Mouse (Mus musculus): Measurements from ENCODE around the gene Fbxl18.
"Not testable (repeated sequence)": the region's sequence is repeated elsewhere in the genome, so short reads cannot be mapped to it uniquely, and the experiment has no call there.

The Fbxl18 gene

DNA sequence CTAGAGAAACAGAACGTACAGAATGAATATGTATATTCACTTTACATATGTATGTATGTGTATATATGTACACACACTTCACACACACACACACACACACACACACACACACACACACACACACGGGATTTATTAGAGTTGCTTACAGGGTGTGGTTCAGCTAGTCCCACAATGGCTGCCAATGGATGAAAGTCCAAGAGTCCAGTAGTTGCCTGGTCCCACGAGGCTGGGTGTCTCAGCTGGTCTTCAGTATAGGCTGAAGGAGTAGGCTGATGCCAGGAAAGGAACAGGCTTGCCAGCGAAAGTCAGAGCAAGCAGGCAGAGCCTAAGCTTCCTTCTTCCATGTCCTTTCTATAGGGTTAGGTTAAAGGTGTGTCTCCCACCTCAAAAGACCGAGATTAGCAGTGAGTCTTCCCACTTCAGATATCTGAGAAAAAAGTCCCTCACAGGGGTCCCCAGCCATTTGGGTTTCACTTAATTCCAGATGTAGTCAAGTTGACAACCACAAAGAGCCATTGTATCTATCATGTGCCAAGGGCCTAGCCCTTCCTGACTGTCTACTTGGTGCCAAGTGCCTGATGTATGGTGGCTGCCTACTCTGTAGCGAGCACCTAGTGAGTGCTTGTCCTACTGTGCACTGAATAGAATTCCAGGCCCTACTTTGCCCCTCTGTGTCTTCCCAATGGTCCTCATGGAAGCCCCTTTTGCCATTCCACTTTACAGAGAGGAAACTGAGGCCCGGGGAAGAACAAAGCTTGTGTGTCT lies 44.1 kb downstream of the Fbxl18 start:
- in situ Hi-C loops (cut with MboI; ENCODE audit: low pct_unique_long_range_greater_than_20kb in 1 of 2, low sequenced_read_pairs in 2 of 2, unreplicated experiment in 1 of 2) = loop anchor here (5.0 to 25.0 kb wide), 5 partner anchors 104 to 364 kb away; no protein-coding TSS in a partner anchor

DNA sequence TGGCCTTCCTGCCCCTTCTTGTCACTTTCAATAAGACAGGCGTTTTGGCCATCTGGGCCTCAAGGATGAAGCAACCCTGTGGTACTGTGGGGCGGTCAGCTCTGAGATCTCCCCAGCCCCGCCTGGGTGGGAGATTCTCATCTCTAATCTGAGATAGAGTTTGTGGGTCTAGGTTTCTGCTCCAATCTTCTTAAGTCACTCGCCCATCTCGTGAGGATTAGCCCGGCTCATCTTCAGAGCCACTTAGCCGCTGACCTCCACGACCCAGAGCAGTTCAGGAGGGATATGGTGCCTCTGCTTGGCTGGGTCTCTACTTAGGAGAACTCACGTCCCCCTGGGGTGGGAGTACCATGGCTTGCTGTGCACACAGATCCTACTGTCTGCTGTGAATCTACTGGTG lies 44.7 kb downstream of the Fbxl18 start:
- in situ Hi-C loops (cut with MboI; ENCODE audit: low pct_unique_long_range_greater_than_20kb in 1 of 2, low sequenced_read_pairs in 2 of 2, unreplicated experiment in 1 of 2) = loop anchor here (5.0 to 25.0 kb wide), 5 partner anchors 103 to 363 kb away; no protein-coding TSS in a partner anchor

DNA sequence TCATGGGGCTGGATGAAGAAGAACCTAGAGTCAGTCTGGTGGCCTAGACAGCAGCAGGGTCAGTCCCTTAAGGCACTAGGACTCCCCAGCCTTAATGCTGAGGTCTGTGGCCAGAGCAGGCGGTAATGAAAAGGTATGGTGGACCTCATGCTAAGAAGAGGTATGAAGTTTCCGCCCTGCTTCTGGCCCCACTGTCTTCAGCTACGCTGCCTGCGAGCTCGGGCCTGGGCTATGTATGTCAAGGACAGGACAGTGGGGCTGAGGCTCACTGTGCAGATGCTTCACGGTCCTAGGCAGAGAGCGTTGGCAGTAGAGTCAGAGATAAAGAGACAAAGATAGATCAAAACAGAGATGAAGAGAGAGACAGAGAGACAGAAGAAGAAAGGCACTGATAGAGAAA lies 46.3 kb downstream of the Fbxl18 start:
- in situ Hi-C loops (cut with MboI; ENCODE audit: low pct_unique_long_range_greater_than_20kb in 1 of 2, low sequenced_read_pairs in 2 of 2, unreplicated experiment in 1 of 2) = no loop called here

DNA sequence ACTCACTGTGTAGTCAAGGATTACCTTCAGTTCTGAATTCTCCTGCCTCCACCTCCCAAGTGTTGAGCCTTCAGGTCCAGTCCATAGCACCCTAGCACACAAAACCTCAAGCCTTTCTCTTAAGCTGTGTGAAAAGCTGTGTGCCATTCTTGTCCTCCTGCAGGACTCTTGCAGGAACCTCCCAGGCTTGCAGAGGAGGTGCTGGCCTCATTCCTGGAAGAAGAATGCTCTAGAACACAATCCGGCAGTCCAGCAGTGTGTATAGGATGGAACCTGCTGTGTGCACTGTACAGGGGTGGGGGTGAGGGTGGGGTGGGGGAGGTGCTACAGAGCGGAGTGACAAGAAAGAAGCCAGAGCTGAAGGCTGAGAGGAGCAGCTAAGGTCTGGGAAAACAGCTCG lies 47.1 kb downstream of the Fbxl18 start:
- in situ Hi-C loops (cut with MboI; ENCODE audit: low pct_unique_long_range_greater_than_20kb in 1 of 2, low sequenced_read_pairs in 2 of 2, unreplicated experiment in 1 of 2) = no loop called here

DNA sequence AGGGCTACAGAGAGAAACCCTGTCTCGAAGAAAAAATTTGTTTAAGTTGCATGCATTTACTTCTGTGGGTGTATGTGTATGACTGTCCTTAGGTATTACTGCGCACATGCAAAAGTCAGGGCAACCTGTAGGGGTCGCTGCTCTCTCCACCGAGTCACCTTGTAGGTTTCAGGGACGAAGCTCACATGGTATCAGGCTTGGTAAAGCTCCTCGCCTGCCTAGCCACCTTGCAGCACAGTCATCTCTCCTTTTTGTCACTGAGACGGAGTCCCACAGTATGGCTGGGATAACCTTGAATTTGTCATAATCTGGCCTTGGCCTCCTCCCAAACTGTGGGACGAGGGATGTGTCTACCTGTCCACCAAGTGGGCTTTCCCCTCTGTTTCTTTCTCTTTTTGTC lies 50.8 kb downstream of the Fbxl18 start:
- in situ Hi-C loops (cut with MboI; ENCODE audit: low pct_unique_long_range_greater_than_20kb in 1 of 2, low sequenced_read_pairs in 2 of 2, unreplicated experiment in 1 of 2) = no loop called here

DNA sequence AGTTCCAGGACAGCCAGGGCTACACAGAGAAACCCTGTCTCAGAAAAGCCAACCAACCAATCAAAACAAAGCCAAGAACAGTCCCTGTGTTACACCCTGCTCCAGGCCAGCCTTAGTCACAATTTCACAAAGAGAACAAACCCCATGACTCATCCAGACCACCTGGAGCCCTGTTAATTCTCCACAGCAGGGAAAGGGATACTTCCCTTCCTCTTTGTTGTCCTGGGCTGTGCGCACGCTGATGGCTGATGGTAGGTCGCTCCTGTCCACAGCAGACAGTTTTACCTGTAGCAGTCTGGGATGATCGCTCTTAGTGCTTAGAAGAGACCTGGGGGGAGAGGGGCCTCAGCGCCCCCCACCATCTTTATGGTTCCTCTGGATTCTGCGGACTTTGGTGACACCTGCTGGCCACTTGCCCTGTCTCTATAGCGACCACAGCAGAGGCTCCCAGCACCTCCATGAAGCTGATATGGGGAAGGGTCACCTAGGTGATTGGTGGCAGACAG lies 53.0 kb downstream of the Fbxl18 start:
- in situ Hi-C loops (cut with MboI; ENCODE audit: low pct_unique_long_range_greater_than_20kb in 1 of 2, low sequenced_read_pairs in 2 of 2, unreplicated experiment in 1 of 2) = no loop called here

DNA sequence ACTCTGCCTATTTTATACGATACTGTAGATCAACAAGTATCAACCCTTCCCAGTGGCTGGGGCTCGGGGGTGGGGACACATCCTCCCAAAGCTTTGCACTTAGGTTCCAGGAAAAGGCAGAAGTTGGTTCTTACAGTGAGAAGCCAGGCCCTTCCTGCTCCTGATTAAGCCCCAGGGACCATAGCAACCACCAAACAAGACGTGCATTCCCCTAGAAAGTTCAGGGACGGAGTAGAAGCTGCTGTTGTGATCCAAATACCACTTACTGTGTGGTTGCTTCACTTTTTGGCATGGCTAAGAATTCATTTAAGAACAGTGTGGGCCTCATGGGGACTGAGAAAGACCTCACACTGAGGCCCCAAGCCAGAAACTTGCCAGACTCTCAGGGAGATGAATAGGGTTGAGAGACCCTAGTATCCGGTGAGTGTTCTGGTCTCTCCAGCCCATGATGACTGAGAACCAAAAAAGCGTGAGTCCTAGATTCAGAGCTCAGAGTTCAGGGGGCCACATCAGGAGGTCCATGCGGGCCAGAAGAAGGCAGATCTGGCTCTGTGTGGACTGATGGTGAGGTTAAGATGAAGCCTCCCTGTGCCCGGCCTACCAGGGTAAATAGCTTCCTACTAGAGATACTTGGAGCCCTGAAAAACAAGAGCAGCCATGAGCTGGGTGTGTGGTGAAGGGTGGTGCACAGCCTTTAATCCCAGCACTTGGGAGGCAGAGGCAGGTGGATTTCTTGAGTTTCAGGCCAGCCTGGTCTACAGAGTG lies 53.7 kb downstream of the Fbxl18 start:
- in situ Hi-C loops (cut with MboI; ENCODE audit: low pct_unique_long_range_greater_than_20kb in 1 of 2, low sequenced_read_pairs in 2 of 2, unreplicated experiment in 1 of 2) = no loop called here

DNA sequence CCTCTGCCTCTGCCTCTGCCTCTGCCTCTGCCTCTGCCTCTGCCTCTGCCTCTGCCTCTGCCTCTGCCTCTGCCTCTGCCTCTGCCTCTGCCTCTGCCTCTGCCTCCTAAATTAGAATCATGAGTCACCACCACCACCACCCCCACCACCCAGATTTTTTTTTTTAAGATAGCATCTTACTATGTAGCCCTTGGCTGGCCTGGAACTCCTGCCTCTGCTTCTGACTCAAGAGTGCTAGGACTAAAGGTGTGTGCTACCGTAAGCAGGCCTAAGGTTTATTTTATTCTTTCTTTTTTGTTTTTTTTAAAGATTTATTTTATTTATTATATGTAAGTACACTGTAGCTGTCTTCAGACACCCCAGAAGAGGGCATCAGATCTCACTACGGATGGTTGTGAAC lies 57.8 kb downstream of the Fbxl18 start:
- in situ Hi-C loops (cut with MboI; ENCODE audit: low pct_unique_long_range_greater_than_20kb in 1 of 2, low sequenced_read_pairs in 2 of 2, unreplicated experiment in 1 of 2) = not testable (repeated sequence)

DNA sequence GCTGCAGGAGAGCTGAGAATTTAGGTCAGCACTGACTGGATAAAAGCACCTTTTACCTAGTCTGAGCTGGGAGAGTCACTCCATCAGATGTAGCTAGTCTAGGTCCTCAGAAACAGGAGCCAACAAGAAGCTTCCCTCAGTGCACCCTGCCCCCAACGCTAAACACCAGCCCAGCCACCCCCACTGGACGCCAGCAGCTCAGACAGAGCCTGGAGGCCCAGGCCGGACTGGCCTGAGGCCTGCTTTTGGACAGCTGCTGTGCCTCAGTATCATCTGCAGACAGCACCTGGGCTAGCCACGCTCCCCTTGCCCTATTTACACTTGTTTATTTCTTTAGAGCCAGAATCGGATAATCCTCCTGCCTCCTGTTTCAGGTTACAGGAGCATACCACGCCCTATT lies 58.3 kb downstream of the Fbxl18 start:
- in situ Hi-C loops (cut with MboI; ENCODE audit: low pct_unique_long_range_greater_than_20kb in 1 of 2, low sequenced_read_pairs in 2 of 2, unreplicated experiment in 1 of 2) = no loop called here

DNA sequence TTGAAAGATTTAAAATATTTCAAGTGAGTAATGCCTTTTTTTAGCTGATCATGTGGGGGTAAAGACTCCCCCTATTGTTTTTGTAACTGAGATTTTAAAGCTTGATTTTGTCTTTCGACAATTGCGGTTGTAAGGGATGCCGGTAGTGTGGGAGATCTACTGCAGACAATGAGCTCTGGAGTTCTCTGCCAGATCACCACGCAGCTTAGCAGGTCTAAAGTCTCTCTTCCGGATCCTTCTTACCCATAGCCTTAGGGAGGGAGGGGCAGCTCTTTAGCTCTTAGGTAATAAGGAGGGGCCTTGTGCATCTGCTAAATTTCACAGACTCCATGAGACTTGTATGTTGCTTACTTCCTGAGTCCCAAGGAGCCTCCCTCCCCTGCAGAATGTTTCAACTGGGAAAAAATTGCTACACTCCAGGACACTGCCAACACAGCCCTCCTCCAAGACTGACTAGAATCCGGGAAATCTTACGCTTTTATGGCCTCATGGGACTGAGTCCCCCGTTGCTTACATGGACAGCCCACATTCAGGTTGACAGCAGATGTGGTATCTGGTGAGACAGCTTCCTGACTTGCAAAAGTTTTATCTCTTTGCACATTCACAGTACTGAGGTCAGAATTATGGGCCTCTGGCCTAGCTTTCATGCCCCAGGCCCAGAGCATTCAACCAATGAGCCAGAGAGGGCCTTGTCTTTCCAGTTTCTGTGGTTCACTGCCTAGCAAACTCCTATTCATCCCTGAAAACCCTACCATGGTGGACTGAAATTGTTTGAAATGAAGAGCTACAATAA lies 61.4 kb downstream of the Fbxl18 start:
- in situ Hi-C loops (cut with MboI; ENCODE audit: low pct_unique_long_range_greater_than_20kb in 1 of 2, low sequenced_read_pairs in 2 of 2, unreplicated experiment in 1 of 2) = no loop called here

DNA sequence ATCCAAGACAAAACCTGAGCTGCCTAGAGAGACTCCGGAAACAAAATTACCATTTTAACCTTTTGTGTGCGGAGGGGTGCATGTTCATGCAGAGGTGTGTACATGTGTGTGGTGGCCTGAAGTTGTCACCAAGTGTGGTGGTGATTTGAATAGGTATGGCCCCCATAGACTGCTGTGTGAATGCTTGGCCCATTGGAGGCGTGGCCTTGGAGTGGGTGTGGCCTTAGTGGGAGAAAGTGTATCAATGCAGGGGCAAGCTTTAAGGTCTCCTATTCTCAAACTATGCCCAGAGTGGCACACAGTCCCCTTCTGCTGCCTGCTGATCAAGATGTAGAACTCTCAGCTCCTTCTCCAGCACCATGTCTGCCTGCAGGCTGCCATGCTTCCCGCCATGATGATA lies 69.1 kb downstream of the Fbxl18 start:
- in situ Hi-C loops (cut with MboI; ENCODE audit: low pct_unique_long_range_greater_than_20kb in 1 of 2, low sequenced_read_pairs in 2 of 2, unreplicated experiment in 1 of 2) = no loop called here

DNA sequence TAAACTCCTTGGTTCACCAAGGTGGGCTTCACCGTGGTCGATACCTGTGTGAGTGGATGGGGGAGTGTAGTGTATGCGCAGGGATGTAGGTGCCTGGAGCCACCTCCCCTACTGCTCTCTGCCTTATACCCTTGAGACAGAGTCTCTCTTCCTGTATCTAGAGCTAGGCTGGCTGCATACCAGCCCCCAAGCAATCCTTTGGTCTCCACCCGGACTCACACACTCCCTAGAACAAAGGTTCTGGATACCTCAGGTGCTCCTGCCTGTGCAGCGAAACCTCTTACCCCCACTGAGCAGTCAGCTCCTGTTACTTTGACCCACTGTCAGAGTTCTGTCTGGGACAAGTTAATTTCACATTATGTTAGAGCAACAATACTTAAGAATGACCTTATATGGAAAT lies 69.6 kb downstream of the Fbxl18 start:
- in situ Hi-C loops (cut with MboI; ENCODE audit: low pct_unique_long_range_greater_than_20kb in 1 of 2, low sequenced_read_pairs in 2 of 2, unreplicated experiment in 1 of 2) = no loop called here

DNA sequence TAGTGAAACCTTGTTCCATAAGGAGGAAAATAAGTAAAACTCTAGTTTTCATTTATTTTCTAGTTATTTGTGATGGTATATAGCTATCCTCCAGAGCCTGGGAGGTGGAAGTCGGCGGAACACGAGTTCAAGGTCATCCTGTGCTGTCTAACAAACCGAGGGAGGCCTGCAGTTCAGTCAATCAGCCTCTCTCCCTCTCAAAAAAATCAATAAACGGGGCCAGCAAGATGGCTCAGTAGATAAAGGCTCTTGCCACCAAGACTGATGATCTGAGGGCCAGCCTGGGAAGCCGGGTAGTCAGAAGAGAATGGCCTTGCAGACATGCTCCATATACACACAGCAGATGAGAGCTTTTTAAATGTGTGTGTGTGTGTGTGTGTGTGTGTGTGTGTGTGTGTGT lies 71.1 kb downstream of the Fbxl18 start:
- in situ Hi-C loops (cut with MboI; ENCODE audit: low pct_unique_long_range_greater_than_20kb in 1 of 2, low sequenced_read_pairs in 2 of 2, unreplicated experiment in 1 of 2) = no loop called here

DNA sequence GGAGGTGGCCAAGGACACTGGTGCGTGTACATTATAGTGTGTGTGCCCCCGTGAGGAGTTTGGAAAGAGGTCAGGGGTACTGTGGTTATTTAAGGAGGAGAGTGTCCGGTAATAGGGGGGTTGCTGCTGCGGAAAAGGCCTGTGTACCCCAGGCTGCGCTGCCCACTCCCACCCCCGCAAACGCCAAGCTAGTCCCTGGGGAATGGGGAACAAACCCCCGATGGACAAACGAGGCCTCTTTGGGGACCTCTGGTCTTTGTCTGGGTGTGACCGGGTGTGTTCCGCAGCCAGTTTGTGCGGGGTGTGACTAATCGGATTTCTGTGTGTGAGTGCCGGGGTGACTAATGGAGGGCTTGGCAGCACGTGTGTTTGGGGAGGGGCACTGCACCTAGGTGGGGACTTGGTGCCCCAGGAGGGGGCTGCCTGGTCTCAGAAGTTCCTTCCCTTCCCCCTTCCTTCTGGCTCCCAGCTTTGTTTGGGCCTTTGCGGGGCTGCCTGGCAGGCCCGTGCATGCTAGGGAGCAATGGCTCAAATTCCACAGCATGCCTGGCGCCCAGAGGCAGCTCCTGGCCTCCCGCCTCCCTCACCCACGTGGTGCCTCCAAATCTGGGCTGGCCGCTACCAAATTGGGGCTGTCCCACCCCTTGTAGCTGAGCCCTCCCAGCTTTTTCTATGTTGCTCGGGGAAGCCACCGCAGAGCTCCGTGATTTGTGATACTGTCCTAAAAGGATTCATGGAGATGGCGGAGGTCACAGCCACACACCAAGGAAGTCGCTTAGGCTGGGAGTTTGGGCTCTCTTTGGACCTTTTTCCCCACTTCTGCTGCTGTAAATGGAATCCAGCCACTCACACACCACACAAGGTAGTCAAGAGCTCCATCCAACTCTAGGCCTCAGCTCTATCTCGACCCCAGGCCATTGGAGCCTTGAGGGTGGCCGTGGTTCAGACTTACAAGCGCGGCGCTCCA lies 71.8 kb downstream of the Fbxl18 start:
- in situ Hi-C loops (cut with MboI; ENCODE audit: low pct_unique_long_range_greater_than_20kb in 1 of 2, low sequenced_read_pairs in 2 of 2, unreplicated experiment in 1 of 2) = no loop called here

DNA sequence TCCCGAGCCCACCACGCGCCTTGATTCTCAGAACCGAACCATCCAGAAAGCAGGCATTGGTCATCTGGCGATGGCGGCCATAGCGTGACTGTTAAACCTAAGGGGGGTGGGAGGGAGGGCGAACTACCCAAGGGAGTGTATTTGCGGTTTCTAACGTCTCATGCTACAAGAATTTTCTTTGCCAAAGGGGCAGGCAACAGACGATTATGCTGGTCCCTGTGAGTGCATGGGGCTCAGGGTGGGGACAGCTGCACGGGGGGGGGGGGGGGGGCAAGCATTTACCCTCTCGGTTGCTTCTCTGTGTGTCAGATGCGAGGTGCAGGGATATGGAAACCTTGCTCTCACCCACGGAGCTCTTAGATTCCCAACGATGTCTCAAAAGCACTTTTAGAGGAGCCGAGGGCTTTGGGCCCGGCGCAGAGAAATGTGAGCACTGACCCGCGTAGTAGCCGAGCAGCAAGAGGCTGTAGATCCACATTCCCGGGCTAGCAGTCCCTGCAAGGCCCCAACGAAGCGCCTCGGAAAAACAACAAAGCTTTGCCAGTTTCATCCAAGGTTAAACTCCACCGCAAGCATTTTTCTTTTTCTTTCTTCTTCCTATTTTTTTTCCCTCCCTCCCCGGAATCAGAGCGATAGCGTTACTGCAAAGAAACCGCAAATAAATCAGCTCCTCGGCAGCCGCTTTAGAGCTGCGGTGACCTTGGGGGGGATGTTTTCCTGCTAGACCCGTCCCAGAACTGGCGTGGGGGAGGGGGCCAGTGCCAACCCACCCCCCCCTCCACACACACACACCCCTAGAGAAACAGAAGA lies 72.7 kb downstream of the Fbxl18 start:
- in situ Hi-C loops (cut with MboI; ENCODE audit: low pct_unique_long_range_greater_than_20kb in 1 of 2, low sequenced_read_pairs in 2 of 2, unreplicated experiment in 1 of 2) = no loop called here

DNA sequence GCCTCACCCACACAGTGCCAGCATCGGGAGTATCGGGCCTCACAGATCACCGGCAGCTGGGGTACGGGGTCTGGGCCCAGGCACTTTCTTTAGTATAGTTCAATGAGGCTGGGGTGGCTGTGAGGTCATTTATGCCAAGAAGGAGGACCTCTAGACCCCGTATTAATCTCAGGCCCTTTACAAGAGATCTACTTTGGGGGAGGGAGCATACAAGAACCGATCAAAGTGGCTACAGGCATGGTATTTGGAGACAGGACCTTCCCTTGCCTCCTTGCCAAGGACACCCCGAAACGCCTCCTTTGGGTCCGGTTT lies 73.3 kb downstream of the Fbxl18 start:
- in situ Hi-C loops (cut with MboI; ENCODE audit: low pct_unique_long_range_greater_than_20kb in 1 of 2, low sequenced_read_pairs in 2 of 2, unreplicated experiment in 1 of 2) = no loop called here

DNA sequence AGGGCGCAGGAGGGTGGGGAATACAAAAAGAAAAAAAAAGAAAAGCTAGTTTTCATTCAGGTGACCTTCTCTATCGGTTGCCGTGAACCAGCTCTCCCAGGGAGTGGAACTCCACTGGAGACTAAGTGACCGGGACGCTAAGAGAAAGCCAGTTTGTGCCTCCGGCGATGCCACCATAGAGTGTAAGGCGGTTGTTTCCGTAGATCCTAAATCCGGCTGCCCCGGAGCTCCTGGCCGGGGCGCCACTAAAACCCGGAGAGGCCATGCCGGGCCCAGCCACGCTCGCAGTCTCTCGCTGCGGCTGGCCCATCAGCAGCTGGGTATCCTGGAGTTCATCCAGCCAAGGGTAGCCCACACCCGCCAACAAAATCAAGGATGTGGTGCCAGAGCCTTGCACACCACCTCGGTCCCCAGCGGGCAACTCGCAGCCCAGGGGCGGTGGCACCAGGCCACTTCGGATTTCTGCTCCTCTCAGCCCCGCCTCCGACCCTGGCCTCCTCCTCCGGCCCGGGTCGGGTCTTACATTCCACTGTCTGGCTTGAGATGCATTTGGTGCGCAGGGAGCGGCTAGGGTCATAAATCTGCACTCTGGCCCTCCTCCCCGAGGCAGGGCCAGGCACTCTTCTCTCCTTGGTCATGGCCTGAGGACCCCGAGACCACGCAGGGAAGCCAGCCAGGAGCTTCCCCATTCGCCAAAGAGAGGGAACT lies 73.8 kb downstream of the Fbxl18 start:
- in situ Hi-C loops (cut with MboI; ENCODE audit: low pct_unique_long_range_greater_than_20kb in 1 of 2, low sequenced_read_pairs in 2 of 2, unreplicated experiment in 1 of 2) = no loop called here

All from mouse embryonic stem cell (cell line).